Mouse (Mus musculus): ENCODE measurements at regions not wholly inside any gene's neighbourhood (a gene's known extent, or its start where the extent isn't known, plus 50 kb on each side); places are given as distances from the start of the nearest gene placed in this dataset.
A peak's percentile ranks its signal among the peaks of the same experiment; 100 is the strongest.
"Not testable (repeated sequence)": the region's sequence is repeated elsewhere in the genome, so short reads cannot be mapped to it uniquely, and the experiment has no call there.

DNA sequence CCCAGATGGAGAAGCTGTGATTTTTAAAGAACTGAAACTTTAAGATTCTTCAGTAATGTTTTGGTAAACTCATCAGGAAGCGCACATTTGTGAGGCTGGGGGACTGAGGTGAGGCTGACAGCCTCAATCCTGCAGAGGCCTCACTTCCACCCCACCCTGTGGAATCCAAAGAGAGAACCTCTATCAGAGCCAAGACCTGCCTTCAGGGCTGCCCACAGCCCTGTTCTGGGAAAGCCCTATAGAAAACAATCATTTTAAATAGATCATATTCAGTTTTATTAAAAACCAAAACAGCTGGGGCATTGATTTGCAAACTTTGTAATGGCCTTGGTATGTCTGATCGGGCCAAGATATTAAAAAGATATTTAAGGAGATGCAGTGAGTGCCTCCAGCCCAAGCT is 210.7 kb upstream of the Tsc22d2 start:
- intact Hi-C loops (cut with DNase I): no loop called here
- no peak for DNase-seq

DNA sequence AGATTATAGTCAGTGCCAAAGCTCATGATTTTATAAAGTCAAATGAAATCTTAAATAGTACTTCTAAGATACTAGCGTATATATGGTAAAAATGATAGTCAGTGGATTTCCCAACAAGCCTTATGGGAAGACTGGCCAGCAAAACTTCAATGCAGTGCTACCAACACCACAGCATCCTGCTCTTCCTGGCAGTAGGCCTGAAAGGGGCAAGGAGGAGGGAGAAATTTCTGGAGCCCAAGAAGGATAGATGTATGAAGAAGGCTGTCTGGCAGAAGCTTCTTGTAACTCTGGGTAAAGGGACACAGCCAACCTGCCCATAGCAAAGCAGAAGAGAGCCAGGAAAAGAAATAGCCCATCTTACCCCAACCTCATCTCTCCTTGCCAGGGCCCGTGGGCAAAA is 209.0 kb upstream of the Tsc22d2 start:
- intact Hi-C loops (cut with DNase I): no loop called here
- DNase-seq: no peak

DNA sequence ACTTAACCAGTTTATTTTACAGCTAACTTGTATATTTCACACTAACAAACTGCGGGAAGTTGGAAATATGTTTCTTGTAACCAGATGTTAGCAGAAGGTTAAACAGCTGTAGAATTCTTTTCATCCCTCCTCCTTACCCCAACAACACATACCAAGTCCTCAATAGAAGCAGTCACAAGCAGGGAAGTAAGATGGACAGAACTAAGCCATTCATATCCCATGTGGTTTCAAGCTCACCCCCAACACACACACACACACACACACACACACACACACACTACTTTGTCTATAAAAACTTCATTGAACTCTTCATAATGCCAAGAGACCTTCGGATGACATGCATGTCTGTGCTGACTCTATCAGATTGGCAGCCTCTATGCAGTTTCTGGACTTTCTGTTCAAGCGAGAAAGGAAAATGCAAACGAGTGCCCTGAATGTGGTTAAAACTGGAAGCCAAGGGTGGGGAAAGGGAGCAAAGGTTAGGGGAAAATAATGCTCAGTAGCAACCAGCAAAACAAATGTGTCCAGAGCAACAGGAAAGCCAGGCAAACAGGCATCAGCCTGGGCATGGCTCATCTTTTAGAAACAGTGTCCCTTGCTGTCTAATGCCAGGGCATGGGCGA is 207.6 kb upstream of the Tsc22d2 start:
- intact Hi-C loops (cut with DNase I): no loop called here
- DNase-seq: peak; percentile 22 to 26

DNA sequence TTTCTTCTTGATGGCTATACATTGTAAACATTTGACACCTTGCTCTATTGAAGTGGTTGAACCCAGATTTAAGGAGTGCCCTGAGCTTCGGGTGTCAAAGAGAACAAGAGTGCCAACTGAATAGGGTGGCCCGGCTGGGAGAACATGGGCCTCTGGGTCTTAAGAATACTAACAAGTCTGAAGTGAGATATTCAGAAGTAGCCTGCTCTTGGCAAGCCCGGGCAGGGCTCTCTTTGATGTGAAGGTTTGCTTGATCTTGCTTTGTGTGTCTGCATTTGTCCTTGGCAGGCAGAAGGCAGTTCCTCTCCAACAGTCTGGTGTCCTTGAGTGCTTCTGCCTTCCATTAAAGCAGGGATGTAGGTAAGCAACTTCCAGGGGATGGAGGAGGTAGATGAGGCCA is 203.5 kb upstream of the Tsc22d2 start:
- DNase-seq: peak in 1 of 2 experiments; percentile 1
- intact Hi-C loops (cut with DNase I): no loop called here

DNA sequence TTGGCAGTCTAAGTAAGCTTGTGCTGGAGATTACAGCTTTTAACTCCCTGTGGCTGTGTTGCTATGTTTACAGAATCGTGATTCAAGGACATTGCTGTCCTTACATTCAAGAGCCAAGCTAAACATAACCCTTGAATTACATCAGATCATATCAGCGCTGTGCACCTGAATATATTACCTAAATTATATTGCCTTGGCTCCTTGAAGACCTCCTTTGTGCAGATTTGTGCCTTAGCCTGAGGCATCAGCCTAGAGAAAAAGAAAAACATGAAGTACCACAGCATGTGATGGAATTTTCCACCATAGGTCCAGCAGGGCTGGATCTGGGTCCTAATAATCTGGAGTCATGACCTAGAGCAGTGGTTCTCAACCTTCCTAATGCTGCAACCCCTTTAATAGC is 189.8 kb upstream of the Tsc22d2 start:
- no peak for DNase-seq
- intact Hi-C loops (cut with DNase I): no loop called here

DNA sequence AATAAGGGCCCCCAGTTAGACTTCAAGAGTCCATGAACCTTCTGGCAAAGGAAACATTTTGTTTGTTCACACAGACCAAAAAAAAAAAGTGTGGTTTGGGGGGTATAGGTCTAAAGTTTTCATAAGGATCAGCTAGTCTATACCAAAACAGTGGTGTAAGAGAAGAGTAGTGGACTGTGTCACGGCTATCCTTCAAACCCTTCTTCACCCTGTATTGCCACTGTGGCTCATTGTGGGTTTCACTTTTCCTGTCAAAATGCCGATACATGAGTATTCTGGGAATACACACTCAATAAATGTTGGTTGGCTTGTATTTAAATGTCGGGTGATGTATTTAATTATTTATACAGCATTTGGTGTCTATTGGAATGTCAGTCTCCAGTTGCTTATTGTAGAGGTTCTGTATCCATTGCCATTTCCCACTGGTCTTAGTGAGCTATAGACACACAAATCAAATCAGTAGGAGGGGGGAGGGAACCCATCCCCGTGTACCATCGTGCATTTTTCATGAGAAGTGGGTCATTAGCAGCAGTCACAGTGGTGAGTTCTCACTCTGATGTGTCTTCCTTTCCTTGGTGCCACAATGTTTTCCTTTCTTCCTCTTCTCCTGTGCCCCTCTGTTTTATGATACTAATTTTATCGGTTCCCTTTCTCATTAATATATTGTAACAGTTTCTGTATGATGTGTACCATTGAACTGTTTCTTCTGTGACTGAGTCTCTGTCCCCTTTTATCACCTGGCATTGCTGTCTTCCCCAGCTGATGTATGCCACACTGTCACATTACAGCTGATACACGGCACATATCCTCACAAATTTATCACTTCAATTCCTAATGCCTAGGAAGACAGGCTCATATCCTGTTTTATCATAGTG is 187.8 kb upstream of the Tsc22d2 start:
- DNase-seq: no peak
- intact Hi-C loops (cut with DNase I): no loop called here

DNA sequence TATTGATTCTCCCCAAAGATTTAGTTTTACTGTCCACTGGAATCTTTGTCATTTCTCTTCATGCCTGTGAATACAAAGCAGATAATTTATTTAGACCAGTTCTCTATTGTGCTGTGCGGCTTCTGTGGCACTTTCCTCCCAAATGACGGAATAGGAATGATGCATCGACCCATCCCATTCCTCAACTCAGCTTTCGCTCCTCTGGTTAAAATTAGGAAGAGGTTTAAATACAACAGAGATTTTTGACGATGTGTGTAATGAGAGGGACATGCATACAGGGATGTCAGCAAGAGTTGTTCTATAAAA is 187.2 kb upstream of the Tsc22d2 start:
- intact Hi-C loops (cut with DNase I): no loop called here
- no peak for DNase-seq

DNA sequence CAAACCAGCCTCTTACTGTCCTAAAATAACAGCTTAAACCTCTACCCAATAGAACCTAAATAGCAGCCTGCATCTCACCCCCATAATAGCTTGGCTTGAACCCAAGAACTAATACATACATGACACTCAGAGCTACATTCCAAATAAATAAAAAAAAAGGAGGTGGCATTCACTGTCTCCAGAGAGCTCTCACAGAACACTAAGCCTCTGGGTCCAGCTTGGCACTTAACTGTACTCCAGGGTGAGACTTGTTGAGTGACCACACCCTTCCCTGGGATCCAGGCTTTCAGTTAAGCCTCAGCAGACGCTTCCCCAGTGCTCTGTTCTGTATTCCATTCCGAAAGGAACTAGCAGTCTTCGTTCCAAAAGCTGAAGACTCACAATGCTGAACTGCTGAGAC is 186.3 kb upstream of the Tsc22d2 start:
- intact Hi-C loops (cut with DNase I): no loop called here
- DNase-seq: no peak

DNA sequence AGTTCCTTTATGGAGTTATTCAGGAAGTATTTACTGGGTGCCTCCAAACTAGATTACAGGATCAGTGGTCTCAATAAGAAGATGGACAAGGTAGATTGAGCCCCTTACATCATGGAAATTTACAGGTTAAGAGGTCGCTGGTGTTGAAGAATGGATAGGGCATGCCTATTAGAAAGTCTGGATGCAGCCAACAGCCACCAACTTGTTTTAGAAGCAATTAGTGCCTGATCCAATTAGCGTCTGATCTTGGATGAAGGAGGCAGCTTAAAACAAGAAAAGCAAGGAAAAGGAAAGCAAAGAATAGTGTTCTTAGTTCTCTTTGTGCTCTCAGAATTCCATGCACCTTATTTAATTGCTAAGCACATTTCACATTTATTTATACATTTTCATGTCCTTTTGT is 182.8 kb upstream of the Tsc22d2 start:
- intact Hi-C loops (cut with DNase I): no loop called here
- no peak for DNase-seq

DNA sequence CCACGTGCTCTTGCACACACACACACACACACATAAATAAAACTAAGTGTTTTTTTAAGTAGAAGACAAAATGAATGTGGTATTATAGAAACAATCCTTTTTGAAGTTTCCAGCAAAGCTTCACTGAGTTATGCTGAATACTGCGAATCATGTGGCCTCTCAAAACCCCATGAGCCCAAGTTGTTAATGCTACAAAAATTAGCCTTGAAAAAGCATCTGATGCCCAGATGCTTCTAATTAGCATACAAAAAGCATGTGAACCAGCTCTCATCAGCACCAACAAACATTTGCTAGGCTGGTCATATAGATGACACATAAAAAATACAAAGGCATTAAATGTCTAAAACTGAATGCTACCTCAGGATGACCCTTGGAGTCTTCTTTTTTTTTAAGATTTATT is 181.2 kb upstream of the Tsc22d2 start:
- no peak for DNase-seq
- intact Hi-C loops (cut with DNase I): no loop called here

DNA sequence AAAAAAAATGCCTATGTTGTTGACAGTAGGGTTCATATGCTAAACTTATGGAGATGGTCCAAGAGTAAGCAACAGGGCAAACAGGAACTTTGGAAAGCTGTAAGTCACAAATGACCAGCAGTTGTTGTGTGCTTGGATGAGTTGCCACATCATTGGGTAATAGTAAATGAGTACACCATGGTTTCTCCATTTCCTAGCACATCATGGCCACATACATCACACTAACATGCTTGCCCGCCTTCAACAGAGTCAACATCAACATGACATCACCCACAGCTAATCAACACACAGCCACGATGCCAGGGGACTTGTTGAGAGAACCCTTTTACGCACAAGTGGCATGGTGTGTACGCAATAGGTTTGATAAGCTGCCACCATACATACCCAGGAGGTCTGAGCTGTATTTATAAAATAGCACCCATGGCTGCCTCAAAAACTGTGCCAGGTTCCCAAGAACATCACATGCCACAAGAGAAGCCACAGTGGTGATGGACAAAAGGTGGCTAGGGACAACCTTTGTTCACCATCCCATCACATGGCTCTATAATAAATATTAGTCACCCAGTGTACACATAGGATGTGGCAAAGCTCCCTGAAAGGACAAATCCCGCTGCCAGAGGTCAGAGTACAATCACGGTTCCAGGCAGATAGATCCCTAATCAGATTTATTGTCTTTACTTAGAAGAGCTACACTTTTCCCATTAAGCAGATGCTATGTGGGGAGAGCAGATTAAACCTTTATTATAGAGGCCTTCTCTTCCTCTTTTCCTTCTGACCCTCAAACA is 179.5 kb upstream of the Tsc22d2 start:
- intact Hi-C loops (cut with DNase I): no loop called here
- DNase-seq: no peak

DNA sequence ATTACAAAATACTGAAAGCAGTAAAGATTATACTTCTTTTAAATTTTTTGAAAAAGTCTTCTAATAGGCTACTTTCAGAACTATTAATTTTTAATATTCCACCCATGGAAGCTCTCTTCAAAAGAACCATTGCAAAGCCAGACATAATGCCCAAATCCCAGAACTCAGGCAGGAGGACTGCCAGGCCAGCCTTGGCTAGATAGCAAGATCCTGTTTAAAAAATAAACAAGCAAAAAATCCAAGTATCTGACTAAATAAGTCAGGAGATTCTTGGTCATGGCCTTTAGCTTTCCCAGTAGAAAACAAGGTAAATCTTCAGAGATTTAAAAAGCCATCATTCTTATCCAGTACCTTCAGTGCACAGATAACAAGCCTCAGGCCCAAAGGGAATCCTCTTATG is 176.4 kb upstream of the Tsc22d2 start:
- no peak for DNase-seq
- intact Hi-C loops (cut with DNase I): no loop called here

DNA sequence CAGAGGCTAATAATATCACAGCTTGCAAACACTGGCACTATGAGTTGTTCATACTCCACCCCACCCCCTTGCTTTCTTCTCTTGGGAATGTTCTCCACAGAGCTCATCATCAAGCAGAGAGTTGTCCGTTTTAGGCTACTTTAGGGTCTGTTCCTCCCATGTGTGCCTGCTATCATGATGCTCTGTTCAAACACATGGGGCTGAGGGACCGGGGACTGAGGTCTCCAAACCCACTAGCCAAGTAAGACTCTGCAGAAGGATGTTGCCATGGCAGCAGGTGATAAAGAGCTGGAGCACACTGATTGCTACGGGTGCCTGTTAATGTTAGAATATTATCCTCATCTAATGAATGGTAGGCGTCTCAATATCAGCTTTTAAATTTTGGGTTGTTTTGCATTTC is 173.7 kb upstream of the Tsc22d2 start:
- intact Hi-C loops (cut with DNase I): no loop called here

DNA sequence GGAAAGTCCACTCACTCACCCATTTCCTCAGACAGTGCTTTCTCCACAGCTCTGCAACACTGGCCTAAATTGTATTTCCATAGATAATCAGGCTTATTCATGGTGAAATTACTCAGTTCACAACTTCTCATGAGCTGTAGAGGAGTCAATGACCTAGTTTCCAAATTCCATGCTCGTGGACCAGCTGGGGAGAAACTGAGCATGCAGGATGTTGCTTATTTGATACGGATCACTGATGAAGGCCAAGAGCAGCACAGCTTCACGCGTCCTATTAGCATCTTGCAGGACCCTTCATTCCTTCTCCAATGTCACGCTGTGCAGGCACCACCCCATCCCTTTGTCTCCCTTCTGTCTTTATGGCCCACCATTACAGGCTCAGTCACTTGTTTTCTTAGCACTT is 169.2 kb upstream of the Tsc22d2 start:
- intact Hi-C loops (cut with DNase I): no loop called here
- DNase-seq: no peak

More for the DNA sequence above, 173.7 kb upstream of the Tsc22d2 start:
- no peak for DNase-seq

DNA sequence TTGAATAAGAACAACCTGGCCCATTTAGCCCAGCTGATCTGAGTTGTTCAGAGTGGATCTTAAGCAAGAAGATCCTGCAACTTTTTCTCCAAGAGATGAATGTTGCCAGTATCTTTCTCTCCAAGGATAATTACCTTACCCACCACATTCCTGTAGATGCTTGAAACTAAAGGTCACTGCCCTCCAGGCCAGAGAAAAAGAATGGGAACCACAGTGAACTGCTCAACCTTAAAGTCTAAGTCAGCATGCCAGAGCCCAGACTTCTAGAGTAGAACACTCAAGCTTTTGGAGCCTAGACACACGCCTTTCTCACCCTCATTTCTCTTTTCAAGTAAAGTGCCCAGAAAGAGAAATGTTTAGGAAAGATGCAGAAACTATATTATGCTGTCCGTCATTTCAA is 166.5 kb upstream of the Tsc22d2 start:
- intact Hi-C loops (cut with DNase I): no loop called here

DNA sequence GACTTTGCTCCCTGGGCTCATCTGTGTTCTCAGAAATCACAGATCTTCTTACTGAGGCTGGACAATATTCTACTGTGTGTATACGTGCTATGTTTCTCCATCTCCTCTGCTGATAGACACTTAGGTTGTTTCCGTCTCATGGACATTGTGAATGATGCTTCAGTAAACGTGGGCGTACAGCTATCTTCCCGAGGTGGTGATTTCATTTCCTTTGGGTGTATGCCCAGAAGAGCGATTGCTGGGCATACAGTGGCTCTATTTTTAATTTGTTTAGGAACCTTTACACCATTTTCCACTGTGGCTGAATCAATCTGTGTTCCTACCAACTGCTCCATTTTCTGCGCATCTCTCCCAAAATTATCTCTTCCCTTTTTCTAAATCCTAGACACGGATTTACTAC is 160.6 kb upstream of the Tsc22d2 start:
- intact Hi-C loops (cut with DNase I): no loop called here
- DNase-seq: peak; percentile 42 to 51

More for the DNA sequence above, 166.5 kb upstream of the Tsc22d2 start:
- no peak for DNase-seq

DNA sequence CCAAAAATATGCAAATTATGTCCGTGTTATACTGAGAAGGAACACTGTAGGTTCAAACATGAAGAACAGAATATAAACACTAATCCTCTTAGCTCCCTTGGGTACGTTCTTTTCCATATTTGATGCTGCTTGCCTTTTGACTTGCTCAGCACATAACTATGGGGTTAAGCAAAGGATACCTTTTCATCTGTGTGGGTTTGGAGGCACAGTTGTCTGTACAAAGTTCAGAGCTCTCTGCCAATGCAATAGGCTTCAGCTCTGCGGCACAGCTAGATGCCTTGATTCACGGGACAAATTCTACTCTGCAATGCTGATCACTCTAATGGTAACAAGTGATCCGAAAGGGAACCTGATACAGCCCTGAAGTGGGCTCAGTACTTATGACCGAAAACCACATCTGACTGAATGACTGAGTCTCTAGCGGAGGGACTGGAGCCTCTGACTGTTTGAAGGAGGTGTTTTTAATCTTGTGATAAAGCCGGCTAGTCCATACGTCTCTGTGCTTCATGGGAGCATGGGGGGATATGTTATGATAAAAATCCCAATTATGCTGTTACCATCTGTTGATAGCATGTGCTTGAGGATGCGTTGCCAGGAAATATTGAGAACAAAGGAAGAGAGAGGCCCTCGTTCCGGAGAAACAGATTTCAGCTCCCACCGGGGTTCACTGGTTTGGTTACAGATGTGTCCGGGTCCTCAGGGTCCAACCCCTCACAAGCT is 146.7 kb upstream of the Tsc22d2 start:
- DNase-seq: no peak
- intact Hi-C loops (cut with DNase I): no loop called here

DNA sequence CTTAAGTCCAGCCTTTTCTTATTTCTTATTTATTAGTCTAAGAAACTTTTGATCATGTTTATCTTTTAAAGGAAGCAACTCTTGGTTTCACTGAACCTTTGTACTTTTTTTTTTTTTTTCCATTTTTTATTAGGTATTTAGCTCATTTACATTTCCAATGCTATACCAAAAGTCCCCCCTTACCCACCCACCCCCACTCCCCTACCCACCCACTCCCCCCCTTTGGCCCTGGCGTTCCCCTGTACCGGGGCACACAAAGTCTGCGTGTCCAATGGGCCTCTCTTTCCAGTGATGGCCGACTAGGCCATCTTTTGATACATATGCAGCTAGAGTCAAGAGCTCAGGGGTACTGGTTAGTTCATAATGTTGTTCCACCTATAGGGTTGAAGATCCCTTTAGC is 143.1 kb upstream of the Tsc22d2 start:
- intact Hi-C loops (cut with DNase I); DNase-seq: not testable (repeated sequence)

DNA sequence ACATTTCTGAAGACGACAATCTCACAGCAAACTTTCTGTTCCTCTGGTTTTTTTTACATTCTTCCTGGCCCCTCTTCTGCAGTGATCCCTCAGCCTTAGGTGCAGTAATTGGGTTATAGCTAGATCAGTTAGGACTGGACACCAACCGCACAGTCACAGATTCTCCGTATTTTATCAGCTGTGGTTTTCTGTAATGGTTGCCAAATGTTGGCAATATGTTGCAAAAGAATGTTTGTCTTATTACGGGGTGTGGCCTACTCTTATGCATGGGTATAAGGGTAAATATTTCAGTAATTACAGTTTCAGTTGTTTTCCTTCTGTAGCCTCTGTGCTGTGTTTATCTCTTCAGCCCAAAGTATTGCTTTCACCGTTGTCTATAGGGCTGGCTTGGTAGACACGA is 133.2 kb upstream of the Tsc22d2 start:
- DNase-seq: no peak
- intact Hi-C loops (cut with DNase I): no loop called here

DNA sequence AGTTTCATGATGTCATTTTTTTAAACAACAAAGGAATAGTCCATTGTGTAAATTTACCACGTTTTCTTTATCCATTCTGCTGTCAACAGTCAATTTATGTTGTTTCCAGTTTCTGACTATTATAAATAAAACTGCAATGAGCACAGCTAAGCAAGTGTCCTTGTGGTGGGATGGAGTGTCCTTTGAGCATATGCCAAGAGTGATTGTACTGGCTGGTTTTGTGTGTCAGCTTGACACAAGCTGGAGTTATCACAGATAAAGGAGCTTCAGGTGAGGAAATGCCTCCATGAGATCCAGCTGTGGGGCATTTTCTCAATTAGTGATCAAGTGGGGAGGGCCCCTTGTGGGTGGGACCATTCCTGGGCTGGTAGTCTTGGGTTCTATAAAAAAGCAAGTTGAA is 130.1 kb upstream of the Tsc22d2 start:
- intact Hi-C loops (cut with DNase I); DNase-seq: not testable (repeated sequence)

DNA sequence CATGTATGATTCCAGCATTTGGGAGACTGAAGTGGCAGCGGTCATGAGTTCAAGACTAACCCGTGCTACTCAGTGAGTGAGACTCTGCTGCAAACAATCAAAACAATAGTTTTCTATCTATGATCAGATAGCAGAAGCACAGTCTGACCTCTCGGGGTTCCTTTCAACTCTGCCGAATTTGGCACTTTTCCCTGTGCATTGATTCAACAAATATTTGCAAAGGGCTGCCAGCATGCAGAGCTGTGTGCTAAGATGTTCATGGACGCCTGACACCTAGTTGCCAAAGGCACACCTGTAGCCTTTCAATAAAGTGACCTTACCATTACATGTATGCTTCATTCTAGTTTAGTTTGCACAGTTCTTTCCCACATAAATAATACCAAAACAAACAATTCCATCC is 118.7 kb upstream of the Tsc22d2 start:
- no peak for DNase-seq
- intact Hi-C loops (cut with DNase I): no loop called here
